Mouse (Mus musculus) liver, embryonic 14.5 days (tissue): ENCODE measurements around the gene Cct2.
"Not testable (repeated sequence)": the region's sequence is repeated elsewhere in the genome, so short reads cannot be mapped to it uniquely, and the experiment has no call there.

ENCODE experiments used
- CTCF ChIP-seq: IDR thresholded peaks from 2 replicates; pipeline ENCODE4 v1.5.1; 2016; ENCODE audit warnings: antibody characterized with exemption, low read depth, control low read depth
- EP300 ChIP-seq: IDR thresholded peaks from 2 replicates; pipeline ENCODE4 v1.6.1; 2016; ENCODE audit warnings: antibody characterized with exemption, low read depth

GRCm38 (mm10) chr10:117025776-117026175, 37.8 kb downstream of the Cct2 start:
- not testable (repeated sequence) for TF ChIP-seq CTCF, EP300
